Mouse (Mus musculus) WW6 (cell line): ENCODE results near the gene Col15a1.

Experiments used
- DNase-seq: peaks from one replicate; pipeline ENCODE4 v3.0.0-alpha.2; 2013; ENCODE audit warnings: low read depth, low spot score

The Col15a1 gene

DNA sequence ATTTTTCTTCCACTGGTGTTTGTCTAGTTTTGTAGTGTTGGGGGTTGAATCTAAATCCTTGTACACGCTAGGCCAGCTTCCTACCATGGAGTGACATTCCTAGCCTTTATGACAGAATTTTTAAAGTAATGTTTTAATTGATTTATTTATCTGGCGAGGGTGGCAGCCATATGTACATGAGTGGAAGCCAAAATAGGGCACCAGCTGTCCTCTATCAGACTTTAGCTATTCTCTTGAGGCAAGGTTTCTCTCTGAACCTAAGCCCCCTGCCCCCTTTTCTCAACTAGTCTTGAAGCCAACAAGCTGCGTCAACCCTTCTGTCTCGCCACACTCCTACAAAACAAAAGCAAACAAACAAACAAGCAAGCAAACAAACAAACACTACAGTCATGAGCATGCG lies 57.6 kb downstream of the Col15a1 start:
- DNase-seq = no peak

- no peak for DNase-seq
Observed at GRCm38 (mm10) chr4:47272452-47273130, 64.6 kb downstream of the Col15a1 start.

- DNase-seq = no peak
Observed at GRCm38 (mm10) chr4:47273795-47274194, 65.8 kb downstream of the Col15a1 start.

- DNase-seq = no peak
Observed at GRCm38 (mm10) chr4:47274911-47275310, 67.0 kb downstream of the Col15a1 start.

DNA sequence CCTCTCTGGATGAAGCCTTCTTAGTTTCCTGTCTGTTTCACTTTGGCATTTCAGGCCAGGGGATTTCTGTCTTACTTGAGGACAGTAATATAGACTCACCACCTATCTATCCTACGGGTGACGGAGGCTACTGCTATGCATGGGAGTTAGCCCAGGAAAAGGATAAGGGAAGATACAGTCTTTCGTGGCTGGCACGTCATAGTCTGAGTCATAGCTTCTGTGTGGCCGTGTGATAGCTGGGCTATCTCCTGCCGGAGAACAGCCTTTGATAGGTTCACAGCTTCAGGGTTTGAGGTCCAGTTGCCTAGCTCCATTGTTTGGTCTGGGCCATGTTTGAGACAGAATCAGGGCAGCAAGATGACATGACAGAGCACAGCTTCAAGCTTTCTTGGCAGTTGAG lies 70.4 kb downstream of the Col15a1 start:
- no peak for DNase-seq

DNA sequence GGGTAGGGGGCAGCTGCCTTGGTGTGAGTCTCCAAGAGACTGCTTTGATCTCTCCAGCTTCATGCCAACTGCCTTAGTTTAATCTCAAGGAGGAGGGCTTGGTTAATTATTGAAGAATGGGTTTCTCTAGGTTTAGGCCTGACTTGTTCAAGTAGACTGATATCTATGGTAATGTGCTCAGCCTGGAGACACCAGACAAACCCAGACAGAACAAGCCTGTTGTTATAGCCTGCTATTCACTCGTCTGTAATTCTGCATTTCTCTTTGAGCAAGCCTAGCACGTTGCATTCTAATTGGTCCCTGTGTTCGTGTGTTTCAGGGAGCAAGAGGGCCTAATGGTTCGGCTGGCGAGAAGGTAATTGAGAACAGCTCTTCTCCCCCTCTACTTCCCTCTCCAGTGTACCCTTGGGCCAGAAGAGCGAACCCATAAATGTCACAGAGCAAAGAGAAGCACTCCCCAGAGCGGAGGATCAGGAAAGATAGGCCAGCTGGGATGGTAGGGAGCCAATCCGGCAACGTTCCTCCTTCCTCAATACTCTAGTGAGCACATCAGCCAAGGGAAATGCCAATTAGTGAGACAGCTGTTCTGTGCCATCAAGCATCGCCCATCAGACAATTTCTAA lies 71.2 kb downstream of the Col15a1 start:
- no peak for DNase-seq

DNA sequence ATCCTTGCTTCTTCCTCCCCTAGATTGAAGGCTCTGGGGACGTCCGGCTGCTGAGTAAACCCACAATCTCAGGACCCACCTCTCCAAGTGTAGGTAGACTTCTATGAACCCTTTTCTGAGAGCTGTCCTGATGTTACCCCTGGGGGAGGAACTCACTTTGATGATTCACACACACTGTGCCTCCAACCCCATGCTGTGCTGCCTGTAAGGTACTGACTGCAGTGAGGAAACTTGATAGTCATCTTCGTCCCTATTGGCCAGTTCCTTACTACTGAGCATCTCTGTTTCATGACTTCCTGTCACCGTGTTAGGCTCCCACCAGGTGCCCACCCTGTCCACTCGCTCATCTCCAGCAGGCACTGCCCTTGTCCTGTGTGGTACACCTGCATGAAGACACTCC lies 72.2 kb downstream of the Col15a1 start:
- no peak for DNase-seq

GRCm38 (mm10) chr4:47281920-47282682 lies 74.1 kb downstream of the Col15a1 start:
- DNase-seq = no peak

DNA sequence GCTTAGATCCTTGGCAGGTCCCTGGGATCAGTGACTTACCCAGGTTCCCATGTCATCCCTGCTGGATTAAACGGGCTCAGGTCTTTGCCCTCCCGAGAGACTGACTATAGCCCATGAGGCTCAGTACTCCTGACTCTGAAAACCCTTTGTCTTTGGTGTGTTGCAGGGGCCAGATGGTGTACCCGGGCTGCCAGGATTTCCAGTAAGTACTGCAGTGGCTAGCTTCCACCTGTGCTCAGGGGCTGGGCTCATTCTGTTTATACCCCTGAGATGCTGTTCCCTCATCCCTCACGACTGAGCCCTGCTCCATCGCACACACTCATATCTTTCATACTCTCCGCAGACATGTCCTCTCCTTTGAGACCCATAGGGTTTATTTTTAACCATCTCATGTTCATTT lies 76.3 kb downstream of the Col15a1 start:
- DNase-seq = no peak

GRCm38 (mm10) chr4:47284874-47285273 lies 76.9 kb downstream of the Col15a1 start:
- no peak for DNase-seq

- no peak for DNase-seq
Observed at GRCm38 (mm10) chr4:47286599-47287147, 78.7 kb downstream of the Col15a1 start.

GRCm38 (mm10) chr4:47287468-47287867 lies 79.5 kb downstream of the Col15a1 start:
- DNase-seq = no peak

DNA sequence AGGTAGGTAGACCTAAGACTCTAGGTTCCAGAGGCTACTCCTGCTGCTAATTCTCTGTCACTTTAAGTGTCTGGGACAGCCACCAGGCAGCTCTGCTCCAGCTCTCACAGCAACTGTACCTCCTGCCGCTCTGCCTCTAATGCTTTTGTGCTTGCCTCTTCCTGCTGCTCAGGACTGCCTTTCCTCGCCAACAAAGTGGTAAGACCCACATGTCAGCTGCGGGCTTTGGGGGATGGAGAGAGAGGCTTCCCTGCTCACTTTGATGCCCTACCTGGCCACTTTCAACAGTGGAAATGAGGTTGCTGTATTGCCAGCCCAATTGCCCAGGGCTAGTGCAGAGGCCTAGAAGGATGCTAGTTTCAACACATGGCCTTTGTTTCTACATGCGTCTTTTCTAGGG lies 80.3 kb downstream of the Col15a1 start:
- no peak for DNase-seq

- DNase-seq = no peak
Observed at GRCm38 (mm10) chr4:47289526-47289925, 81.6 kb downstream of the Col15a1 start.

DNA sequence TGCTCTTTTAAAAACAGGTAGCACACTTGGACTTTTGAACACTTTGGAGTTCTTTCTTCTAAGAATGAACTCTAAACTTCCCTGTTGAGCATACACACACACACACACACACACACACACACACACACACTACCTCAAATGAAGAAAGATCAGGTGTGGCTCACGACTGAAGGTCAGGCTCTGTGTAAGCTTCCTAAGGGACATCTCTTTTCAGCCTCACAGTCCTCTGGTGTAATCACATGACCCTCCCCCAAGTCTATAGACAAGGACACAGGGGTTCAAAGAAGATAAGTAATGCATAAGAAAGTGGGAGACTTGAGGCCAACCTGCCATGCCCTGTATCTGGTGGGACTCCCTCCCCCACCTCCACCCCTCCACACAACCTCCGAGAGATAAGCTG lies 82.5 kb downstream of the Col15a1 start:
- DNase-seq = no peak

- no peak for DNase-seq
Observed at GRCm38 (mm10) chr4:47291013-47291412, 83.1 kb downstream of the Col15a1 start.

DNA sequence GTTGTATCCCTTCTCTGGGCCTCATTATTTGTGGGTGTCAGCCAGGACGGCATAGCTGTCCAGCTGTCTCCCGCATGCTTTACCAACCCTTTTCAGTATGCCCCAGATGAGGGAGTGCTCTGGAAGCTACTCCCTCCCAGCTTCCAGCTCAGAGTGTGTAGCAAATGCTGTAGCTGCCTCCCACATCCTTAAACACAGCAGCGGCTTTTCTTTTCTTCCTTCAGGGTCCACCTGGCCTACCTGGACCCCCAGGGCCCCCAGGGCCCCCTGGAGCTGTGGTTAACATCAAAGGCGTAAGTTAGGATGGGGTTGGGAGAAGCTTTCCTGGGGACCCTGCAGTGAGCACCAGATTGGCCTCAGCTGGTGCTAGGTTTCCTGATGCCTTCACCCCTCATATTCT lies 85.0 kb downstream of the Col15a1 start:
- no peak for DNase-seq

DNA sequence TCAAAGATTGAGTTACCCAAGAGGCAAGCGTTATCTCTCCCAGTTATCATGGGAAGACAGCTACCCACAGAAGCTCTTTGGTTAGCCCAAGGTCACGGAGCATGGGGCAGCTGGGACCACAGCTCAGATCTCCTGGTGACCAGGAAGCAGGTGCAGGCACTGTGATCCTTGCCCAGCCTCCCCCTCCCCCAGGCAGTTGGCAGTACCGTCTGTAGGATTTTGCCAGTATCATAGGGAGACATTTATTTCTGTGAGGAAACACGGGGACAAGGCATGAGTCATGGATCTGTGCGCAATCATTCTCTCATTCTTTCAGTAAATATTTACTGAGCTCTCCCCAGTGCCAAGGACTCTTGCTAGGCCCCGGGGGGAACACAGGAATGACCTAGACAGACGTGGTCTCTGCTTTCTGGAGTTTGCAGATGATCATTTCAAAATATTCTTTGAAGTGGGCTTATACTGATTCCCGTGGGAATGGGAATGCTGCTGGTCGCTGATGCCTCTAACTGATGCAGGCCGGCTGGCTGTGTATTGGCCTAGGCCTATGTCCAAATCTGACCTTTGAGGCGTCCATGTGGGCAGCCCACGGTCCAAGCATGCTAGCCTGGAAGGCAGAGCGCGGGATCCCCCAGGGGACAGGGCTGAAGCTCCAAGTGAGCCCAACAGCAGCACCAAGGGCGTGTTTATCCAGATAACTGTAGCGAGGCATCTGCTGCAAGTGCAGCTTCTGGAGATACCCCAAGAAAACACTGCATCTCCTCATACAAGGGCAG lies 86.0 kb downstream of the Col15a1 start:
- DNase-seq = no peak

- no peak for DNase-seq
Observed at GRCm38 (mm10) chr4:47294544-47295070, 86.6 kb downstream of the Col15a1 start.

- DNase-seq = no peak
Observed at GRCm38 (mm10) chr4:47295547-47295946, 87.6 kb downstream of the Col15a1 start.

DNA sequence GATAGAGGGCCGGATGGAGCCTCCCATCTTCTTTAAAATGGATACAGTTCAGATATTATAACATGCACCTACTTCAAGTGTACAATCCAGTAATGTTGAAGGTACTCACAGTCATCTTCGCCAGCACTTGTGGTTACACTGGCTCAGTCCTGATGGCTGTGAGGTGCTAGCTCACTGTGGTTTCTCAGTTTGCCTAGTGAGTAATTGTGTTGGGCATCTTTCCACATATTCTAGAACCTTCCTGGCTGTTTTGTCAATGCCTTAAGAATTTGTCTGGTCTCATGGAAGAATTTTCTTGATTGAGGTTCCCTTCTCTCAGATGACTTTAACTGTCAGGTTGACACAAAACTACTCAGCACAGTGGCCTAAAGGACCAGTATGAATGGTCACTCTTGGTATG lies 92.7 kb downstream of the Col15a1 start:
- no peak for DNase-seq

DNA sequence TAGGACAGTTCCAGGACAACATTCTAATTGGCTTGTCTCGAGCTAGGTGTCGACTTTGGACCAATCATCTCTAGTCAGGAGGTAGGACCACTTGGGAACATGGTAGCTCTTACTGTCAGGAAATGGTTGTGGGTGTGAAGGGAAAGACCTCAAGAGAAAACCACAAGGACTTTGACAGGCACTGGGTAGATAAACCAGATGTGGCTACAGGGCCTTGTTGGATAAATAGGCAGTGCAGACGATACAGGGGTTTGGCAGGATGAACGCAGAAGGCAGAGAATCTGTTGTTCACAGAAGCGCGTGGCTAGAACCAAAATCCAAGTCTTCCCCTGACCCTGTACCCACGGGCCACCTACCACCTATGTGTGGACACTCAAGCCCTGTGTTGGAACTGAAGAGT lies 94.6 kb downstream of the Col15a1 start:
- no peak for DNase-seq
